Mouse (Mus musculus): ENCODE results near the gene Tnnt2. TPM values are rescaled to one million over a fixed set of nuclear protein-coding genes. Genes with fewer than 3 reads are reported as not detected.

Tnnt2 gene
- polyA plus RNA-seq, 1 experiment from 2014 or later = 7.3 TPM

DNA sequence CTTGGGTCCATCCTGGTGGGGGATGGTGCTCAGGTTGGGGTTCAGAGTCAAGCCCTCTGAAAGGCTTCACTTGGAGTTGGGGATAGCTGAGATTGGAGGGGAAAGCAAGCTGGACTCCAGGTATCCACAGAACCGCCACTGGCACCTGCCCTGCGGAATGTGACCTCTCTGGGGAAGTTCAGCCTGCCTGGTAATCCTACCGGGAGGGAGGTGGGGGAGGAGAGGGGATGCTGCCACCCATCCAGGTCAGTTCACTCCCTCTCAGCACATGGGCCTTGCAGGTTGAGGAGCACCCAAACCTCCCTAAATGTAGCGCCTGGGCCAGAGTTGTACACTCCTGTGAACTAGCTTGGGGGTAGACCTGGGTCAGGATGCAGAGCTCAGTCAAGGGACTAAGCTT, 19.9 kb downstream of the Tnnt2 start:
- H3K4me2 ChIP-seq (ENCODE audit: low read depth, severe bottlenecking) = no peak overlapping the region
- 0 out of 2 replicates have a peak, but pooled peaks cover 5% of the 10 kb centered on the region for H3K4me1 ChIP-seq (ENCODE audit: control insufficient read depth, insufficient read depth, low read length)
- H3K9me3 ChIP-seq (ENCODE audit: control insufficient read depth, low read length) = no peaks in the 10 kb centered on the region
- WGBS = 65% methylated on average over 4 of the region's 4 CpGs
- ATAC-seq (ENCODE audit: insufficient number of reproducible peaks, low FRiP score, low TSS enrichment, low read depth) (no peak), DNase-seq (ENCODE audit: low spot score) (no peak)
- no peaks in the 10 kb centered on the region for H3K36me3 ChIP-seq (ENCODE audit: control insufficient read depth, insufficient read depth, low read length)
- H3K9ac ChIP-seq (ENCODE audit: low read length) = no peak overlapping the region
- H3K27ac ChIP-seq (replicated peaks; ENCODE audit: low read depth, low read length) = no peak overlapping the region
- H3K27me3 ChIP-seq (ENCODE audit: control insufficient read depth, insufficient read depth, low read length) = no peaks in the 10 kb centered on the region
- H3K4me3 ChIP-seq (ENCODE audit: low read depth, low read length) = no peak overlapping the region

DNA sequence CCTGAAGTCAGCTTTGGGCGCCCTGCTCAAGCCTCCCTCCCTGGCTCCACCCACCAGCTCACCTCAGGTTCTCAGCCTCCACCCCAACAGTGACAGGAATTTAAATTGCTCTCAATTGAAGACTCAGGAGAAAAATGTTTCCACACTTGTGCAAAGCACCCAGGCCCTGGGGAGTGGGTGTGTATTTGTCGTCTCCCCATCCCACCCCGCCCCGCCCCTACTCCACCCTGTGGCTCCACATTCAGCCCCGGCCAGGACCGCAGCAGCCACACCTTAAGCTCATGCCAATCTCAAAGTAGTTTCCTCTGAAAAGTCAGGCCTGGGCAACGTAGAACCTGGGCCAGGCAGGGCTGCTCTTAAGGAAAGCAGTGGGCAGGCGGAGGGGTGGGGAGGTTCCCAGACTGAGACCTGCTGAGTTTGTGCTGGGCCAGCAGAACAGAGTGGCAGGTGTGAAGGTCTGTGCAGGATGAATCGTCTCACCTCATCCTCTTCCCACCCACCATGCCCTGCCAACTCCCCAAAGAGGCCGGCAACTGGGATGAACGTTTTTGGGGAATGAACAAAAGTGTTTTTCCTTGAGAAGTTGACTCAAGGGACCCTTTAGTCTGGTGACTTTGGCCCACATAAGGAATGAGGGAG, 21.1 kb downstream of the Tnnt2 start:
- H3K9ac ChIP-seq (ENCODE audit: low read length) = no peak overlapping the region
- ATAC-seq (ENCODE audit: insufficient number of reproducible peaks, low FRiP score, low TSS enrichment, low read depth) = no peak
- no peak overlapping the region for H3K4me3 ChIP-seq (ENCODE audit: low read depth, low read length)
- 0 out of 2 replicates have a peak, but pooled peaks cover 3% of the 10 kb centered on the region for H3K4me1 ChIP-seq (ENCODE audit: control insufficient read depth, insufficient read depth, low read length)
- 53% methylated on average over 11 of the region's 11 CpGs for WGBS
- H3K9me3 ChIP-seq (ENCODE audit: control insufficient read depth, low read length) = no peaks in the 10 kb centered on the region
- H3K36me3 ChIP-seq (ENCODE audit: control insufficient read depth, insufficient read depth, low read length) = no peaks in the 10 kb centered on the region
- no peaks in the 10 kb centered on the region for H3K27me3 ChIP-seq (ENCODE audit: control insufficient read depth, insufficient read depth, low read length)
- H3K4me2 ChIP-seq (ENCODE audit: low read depth, severe bottlenecking) = no peak overlapping the region
- DNase-seq (ENCODE audit: low spot score) = no peak
- no peak overlapping the region for H3K27ac ChIP-seq (replicated peaks; ENCODE audit: low read depth, low read length)

- H3K4me1 ChIP-seq (ENCODE audit: control insufficient read depth, insufficient read depth, low read length) = no peaks in the 10 kb centered on the region
- no peaks in the 10 kb centered on the region for H3K27me3 ChIP-seq (ENCODE audit: control insufficient read depth, insufficient read depth, low read length)
- ATAC-seq (ENCODE audit: insufficient number of reproducible peaks, low FRiP score, low TSS enrichment, low read depth) (no peak), DNase-seq (ENCODE audit: low spot score) (no peak)
- no peaks in the 10 kb centered on the region for H3K36me3 ChIP-seq (ENCODE audit: control insufficient read depth, insufficient read depth, low read length)
- H3K27ac ChIP-seq (replicated peaks; ENCODE audit: low read depth, low read length) = no peak overlapping the region
- no peaks in the 10 kb centered on the region for H3K9me3 ChIP-seq (ENCODE audit: control insufficient read depth, low read length)
- H3K4me3 ChIP-seq (ENCODE audit: low read depth, low read length) = no peak overlapping the region
- no peak overlapping the region for H3K4me2 ChIP-seq (ENCODE audit: low read depth, severe bottlenecking)
- 90% methylated on average over 7 of the region's 7 CpGs for WGBS
- no peak overlapping the region for H3K9ac ChIP-seq (ENCODE audit: low read length)
Measured at GRCm38 (mm10) chr1:135858533-135858932, 22.4 kb downstream of the Tnnt2 start.

- WGBS = 73% methylated on average over 5 of the region's 5 CpGs
- no peaks in the 10 kb centered on the region for H3K4me1 ChIP-seq (ENCODE audit: control insufficient read depth, insufficient read depth, low read length)
- H3K4me2 ChIP-seq (ENCODE audit: low read depth, severe bottlenecking) = no peak overlapping the region
- no peak for DNase-seq (ENCODE audit: low spot score)
- no peaks in the 10 kb centered on the region for H3K9me3 ChIP-seq (ENCODE audit: control insufficient read depth, low read length)
- H3K9ac ChIP-seq (ENCODE audit: low read length) = no peak overlapping the region
- no peak overlapping the region for H3K27ac ChIP-seq (replicated peaks; ENCODE audit: low read depth, low read length)
- no peak for ATAC-seq (ENCODE audit: insufficient number of reproducible peaks, low FRiP score, low TSS enrichment, low read depth)
- H3K36me3 ChIP-seq (ENCODE audit: control insufficient read depth, insufficient read depth, low read length) = no peaks in the 10 kb centered on the region
- H3K27me3 ChIP-seq (ENCODE audit: control insufficient read depth, insufficient read depth, low read length) = no peaks in the 10 kb centered on the region
- no peak overlapping the region for H3K4me3 ChIP-seq (ENCODE audit: low read depth, low read length)
Measured at GRCm38 (mm10) chr1:135861091-135861490, 24.9 kb downstream of the Tnnt2 start.

DNA sequence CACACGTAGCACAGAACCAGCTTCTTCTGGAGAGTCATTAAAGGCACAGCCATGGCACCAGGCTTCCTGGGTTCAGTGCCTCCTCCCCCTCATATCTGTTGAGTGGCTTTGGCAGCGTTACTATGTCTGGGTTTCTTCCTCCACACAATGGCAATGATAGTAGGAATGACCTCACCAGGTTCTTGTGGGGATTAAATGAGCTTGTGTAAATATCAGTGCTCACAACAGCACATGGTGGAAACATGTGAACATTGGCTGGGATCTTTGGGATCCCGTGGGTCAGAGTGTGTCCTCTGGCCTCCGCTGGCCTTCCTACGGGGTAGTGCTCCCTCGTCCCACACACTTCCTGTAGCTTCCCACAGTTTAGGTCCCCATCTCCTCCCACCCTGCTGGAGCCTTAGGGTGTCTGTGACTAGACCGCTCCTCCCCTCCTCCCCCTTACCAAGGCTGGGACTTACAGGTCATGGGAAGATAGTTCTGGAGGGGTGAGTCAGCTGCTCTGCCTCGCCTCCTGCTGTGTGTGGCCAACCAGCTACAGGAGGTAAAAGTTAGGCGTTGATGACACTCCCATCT, 25.9 kb downstream of the Tnnt2 start:
- Histone ChIP-seq H3K4me3 (ENCODE audit: low read depth, low read length) (no peak overlapping the region), H3K27me3 (ENCODE audit: control insufficient read depth, insufficient read depth, low read length) (no peaks in the 10 kb centered on the region), H3K4me2 (ENCODE audit: low read depth, severe bottlenecking) (no peak overlapping the region), H3K4me1 (ENCODE audit: control insufficient read depth, insufficient read depth, low read length) (no peaks in the 10 kb centered on the region), H3K36me3 (ENCODE audit: control insufficient read depth, insufficient read depth, low read length) (no peaks in the 10 kb centered on the region), H3K9me3 (ENCODE audit: control insufficient read depth, low read length) (no peaks in the 10 kb centered on the region), H3K27ac (replicated peaks; ENCODE audit: low read depth, low read length) (no peak overlapping the region), H3K9ac (ENCODE audit: low read length) (no peak overlapping the region)
- ATAC-seq (ENCODE audit: insufficient number of reproducible peaks, low FRiP score, low TSS enrichment, low read depth) (no peak), DNase-seq (ENCODE audit: low spot score) (no peak)
- WGBS = 72% methylated on average over 9 of the region's 9 CpGs

GRCm38 (mm10) chr1:135862561-135862960, 26.4 kb downstream of the Tnnt2 start:
- ATAC-seq (ENCODE audit: insufficient number of reproducible peaks, low FRiP score, low TSS enrichment, low read depth) (no peak), DNase-seq (ENCODE audit: low spot score) (no peak)
- Histone ChIP-seq H3K4me3 (ENCODE audit: low read depth, low read length) (no peak overlapping the region), H3K4me1 (ENCODE audit: control insufficient read depth, insufficient read depth, low read length) (no peaks in the 10 kb centered on the region), H3K9me3 (ENCODE audit: control insufficient read depth, low read length) (no peaks in the 10 kb centered on the region), H3K36me3 (ENCODE audit: control insufficient read depth, insufficient read depth, low read length) (no peaks in the 10 kb centered on the region), H3K9ac (ENCODE audit: low read length) (no peak overlapping the region), H3K27ac (replicated peaks; ENCODE audit: low read depth, low read length) (no peak overlapping the region), H3K4me2 (ENCODE audit: low read depth, severe bottlenecking) (no peak overlapping the region), H3K27me3 (ENCODE audit: control insufficient read depth, insufficient read depth, low read length) (no peaks in the 10 kb centered on the region)
- WGBS = 79% methylated on average over 5 of the region's 5 CpGs

DNA sequence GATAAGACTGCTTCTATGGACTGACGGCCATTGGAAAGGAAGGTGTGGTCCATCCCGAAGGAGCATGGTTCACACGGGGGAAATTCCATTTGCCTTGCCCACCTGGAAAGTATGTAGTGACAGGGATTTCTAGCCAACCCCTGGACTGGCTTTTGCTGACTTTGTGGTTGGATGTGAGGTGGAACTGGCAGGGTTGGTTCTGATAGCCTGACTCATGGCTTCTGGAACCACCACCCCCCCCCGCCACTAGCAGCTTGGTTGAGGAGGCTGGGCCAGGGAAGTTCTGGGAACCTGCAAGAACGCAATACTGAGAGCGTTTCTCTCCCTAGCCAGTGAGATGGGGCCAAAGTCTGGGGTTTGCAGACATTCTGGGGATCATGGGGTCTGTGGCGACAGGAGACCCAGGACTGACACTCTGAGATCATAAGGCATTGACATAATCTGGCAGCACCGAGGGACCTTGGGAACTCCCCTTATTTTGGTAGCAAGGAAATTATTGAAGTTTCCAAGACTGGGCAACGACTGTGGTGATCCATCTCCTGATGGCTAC, 27.7 kb downstream of the Tnnt2 start:
- Histone ChIP-seq H3K4me2 (ENCODE audit: low read depth, severe bottlenecking) (no peak overlapping the region), H3K36me3 (ENCODE audit: control insufficient read depth, insufficient read depth, low read length) (no peaks in the 10 kb centered on the region), H3K9me3 (ENCODE audit: control insufficient read depth, low read length) (no peaks in the 10 kb centered on the region), H3K27ac (replicated peaks; ENCODE audit: low read depth, low read length) (no peak overlapping the region), H3K4me3 (ENCODE audit: low read depth, low read length) (no peak overlapping the region), H3K27me3 (ENCODE audit: control insufficient read depth, insufficient read depth, low read length) (no peaks in the 10 kb centered on the region), H3K9ac (ENCODE audit: low read length) (no peak overlapping the region), H3K4me1 (ENCODE audit: control insufficient read depth, insufficient read depth, low read length) (no peaks in the 10 kb centered on the region)
- DNase-seq (ENCODE audit: low spot score) = no peak
- no peak for ATAC-seq (ENCODE audit: insufficient number of reproducible peaks, low FRiP score, low TSS enrichment, low read depth)
- WGBS = 83% methylated on average over 9 of the region's 9 CpGs

DNA sequence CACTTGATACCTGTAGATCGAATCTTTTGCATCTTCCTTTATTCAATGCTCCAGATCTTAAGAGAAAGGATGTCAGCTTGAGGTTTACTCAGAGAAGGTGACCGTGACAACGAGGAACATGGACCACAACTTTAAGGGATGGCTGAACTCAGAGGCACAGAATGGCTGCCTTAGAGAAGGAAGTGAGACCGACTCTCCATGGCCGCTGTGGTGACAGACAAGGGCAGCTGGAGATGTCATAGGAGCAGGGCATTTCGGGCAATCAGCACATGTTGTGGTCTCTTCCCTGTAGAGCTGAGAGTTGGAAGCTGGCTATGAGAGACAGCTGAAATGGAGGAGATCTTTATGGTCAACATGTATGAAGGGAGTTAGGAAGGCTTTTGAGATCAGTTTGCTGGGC, 28.7 kb downstream of the Tnnt2 start:
- no peak overlapping the region for H3K4me3 ChIP-seq (ENCODE audit: low read depth, low read length)
- no peak overlapping the region for H3K27ac ChIP-seq (replicated peaks; ENCODE audit: low read depth, low read length)
- H3K9ac ChIP-seq (ENCODE audit: low read length) = no peak overlapping the region
- no peaks in the 10 kb centered on the region for H3K9me3 ChIP-seq (ENCODE audit: control insufficient read depth, low read length)
- H3K36me3 ChIP-seq (ENCODE audit: control insufficient read depth, insufficient read depth, low read length) = no peaks in the 10 kb centered on the region
- no peaks in the 10 kb centered on the region for H3K4me1 ChIP-seq (ENCODE audit: control insufficient read depth, insufficient read depth, low read length)
- no peak for DNase-seq (ENCODE audit: low spot score)
- no peak for ATAC-seq (ENCODE audit: insufficient number of reproducible peaks, low FRiP score, low TSS enrichment, low read depth)
- no peaks in the 10 kb centered on the region for H3K27me3 ChIP-seq (ENCODE audit: control insufficient read depth, insufficient read depth, low read length)
- no peak overlapping the region for H3K4me2 ChIP-seq (ENCODE audit: low read depth, severe bottlenecking)
- 86% methylated on average over 6 of the region's 6 CpGs for WGBS

Measured in limb, embryonic 11.5 days (tissue).